ENCODE assay signal across 8 mouse cellular contexts in genomic region chr5:38346646-38347432, GRCm38 (mm10). TPM values are rescaled to one million over a fixed set of nuclear protein-coding genes. Genes with fewer than 3 reads are reported as not detected.
DNase-seq lines count a peak whose midpoint lies in the region; ATAC-seq and TF ChIP-seq lines count a peak whose summit lies in the region.

No protein-coding gene starts in this region.

- H3K9ac ChIP-seq in intestine, embryonic 14.5 days (ENCODE audit: low read length) = no peak overlapping the region
- H3K9ac ChIP-seq in intestine, embryonic 15.5 days = no peak overlapping the region
- no peak overlapping the region for H3K9ac ChIP-seq in intestine, postnatal 0 days (ENCODE audit: low read depth, low read length)

- peak; percentile 83 for DNase-seq in intestine, embryonic 14.5 days (ENCODE audit: low spot score)
- peak; percentile 81 for DNase-seq in MN1 (ENCODE audit: low spot score)
- peak; percentile 67 for DNase-seq in embryo, embryonic 10 days (ENCODE audit: low spot score)
- peak; percentile 73 for DNase-seq in mesoderm, embryonic 11.5 days (ENCODE audit: low read depth, low spot score)
- no peak for DNase-seq in right cerebral cortex, adult 2 months (ENCODE audit: low spot score in 2 of 2)
- no peak for DNase-seq in cerebellum, adult 9-11 months

- H3K36me3 ChIP-seq in intestine, embryonic 14.5 days (ENCODE audit: control insufficient read depth, insufficient read depth, low read length) = no peaks in the 10 kb centered on the region
- H3K36me3 ChIP-seq in intestine, embryonic 15.5 days = no peaks in the 10 kb centered on the region
- H3K36me3 ChIP-seq in intestine, postnatal 0 days (ENCODE audit: control insufficient read depth, insufficient read depth) = no peaks in the 10 kb centered on the region

- H3K9me3 ChIP-seq in intestine, embryonic 14.5 days (ENCODE audit: control insufficient read depth, low read length) = no peaks in the 10 kb centered on the region
- no peaks in the 10 kb centered on the region for H3K9me3 ChIP-seq in intestine, embryonic 15.5 days
- H3K9me3 ChIP-seq in intestine, postnatal 0 days (ENCODE audit: control insufficient read depth) = no peaks in the 10 kb centered on the region

- H3K4me2 ChIP-seq in intestine, embryonic 14.5 days (ENCODE audit: low read length) = no peak overlapping the region
- H3K4me2 ChIP-seq in intestine, embryonic 15.5 days (replicated peaks) = no peak overlapping the region
- no peak overlapping the region for H3K4me2 ChIP-seq in intestine, postnatal 0 days (replicated peaks; ENCODE audit: low read depth)

- H3K27ac ChIP-seq in intestine, embryonic 14.5 days (ENCODE audit: low read depth) = no peak overlapping the region
- H3K27ac ChIP-seq in intestine, embryonic 15.5 days = no peak overlapping the region
- no peak overlapping the region for H3K27ac ChIP-seq in intestine, postnatal 0 days (ENCODE audit: low read depth, low read length)

- H3K27me3 ChIP-seq in intestine, embryonic 14.5 days (replicated peaks; ENCODE audit: control insufficient read depth, insufficient read depth, low read length) = no peaks in the 10 kb centered on the region
- no peaks in the 10 kb centered on the region for H3K27me3 ChIP-seq in intestine, embryonic 15.5 days (replicated peaks)
- H3K27me3 ChIP-seq in intestine, postnatal 0 days (replicated peaks; ENCODE audit: control insufficient read depth, insufficient read depth, low read length) = no peaks in the 10 kb centered on the region

- H3K4me3 ChIP-seq in intestine, embryonic 14.5 days (ENCODE audit: low read depth, low read length) = no peak overlapping the region
- H3K4me3 ChIP-seq in intestine, embryonic 15.5 days (replicated peaks) = no peak overlapping the region
- no peak overlapping the region for H3K4me3 ChIP-seq in intestine, postnatal 0 days (ENCODE audit: low read depth, low read length)

- no peaks in the 10 kb centered on the region for H3K4me1 ChIP-seq in intestine, embryonic 14.5 days (replicated peaks; ENCODE audit: control insufficient read depth, insufficient read depth, low read length)
- H3K4me1 ChIP-seq in intestine, embryonic 15.5 days (replicated peaks) = no peaks in the 10 kb centered on the region
- no peaks in the 10 kb centered on the region for H3K4me1 ChIP-seq in intestine, postnatal 0 days (replicated peaks; ENCODE audit: control insufficient read depth, insufficient read depth, low read length)

- no peak for ATAC-seq in intestine, embryonic 14.5 days (replicated peaks; ENCODE audit: low FRiP score, low TSS enrichment, low read depth)
- ATAC-seq in intestine, embryonic 15.5 days = no peak
- ATAC-seq in intestine, postnatal 0 days = no peak

- no peak for TF ChIP-seq CTCF in intestine, postnatal 0 days (IDR thresholded peaks at IDR 0.05; ENCODE audit: low read depth)

- WGBS in intestine, embryonic 14.5 days = 33% methylated on average over 10 of the region's 10 CpGs
- WGBS in intestine, embryonic 15.5 days = 30% methylated on average over 10 of the region's 10 CpGs
- WGBS in intestine, postnatal 0 days = 27% methylated on average over 10 of the region's 10 CpGs

RNA-seq across cellular contexts. Expression of gene Drd5, which starts 27.7 kb away (rescaled TPM):
- not detected in 2 replicates for polyA plus RNA-seq in intestine, embryonic 14.5 days (2014; fragmentation: Nextera tagmentation; extraction: Ambion mirVana)
- not detected in 2 replicates for polyA plus RNA-seq in intestine, embryonic 15.5 days (2015; fragmentation: Nextera tagmentation; extraction: Ambion mirVana)
- not detected in 2 replicates for polyA plus RNA-seq in intestine, postnatal 0 days (2015; fragmentation: Nextera tagmentation; extraction: Ambion mirVana)

Comparison
In these comparisons a context has a peak if more than half of its experiments do, and no peak if none do; other contexts are left out.
1. DNase-seq: peak in intestine, embryonic 14.5 days (single experiment), MN1 (single experiment), embryo, embryonic 10 days (single experiment) and mesoderm, embryonic 11.5 days (single experiment); none in right cerebral cortex, adult 2 months (0 of 2) and cerebellum, adult 9-11 months (single experiment).